Mouse (Mus musculus) retina, embryonic 14.5 days (tissue): ENCODE results near the gene Lgals2.

Experiments used
- DNase-seq: peaks from one replicate; pipeline ENCODE4 v3.0.0-alpha.2; 2015; ENCODE audit warnings: low spot score

Lgals2 gene

DNA sequence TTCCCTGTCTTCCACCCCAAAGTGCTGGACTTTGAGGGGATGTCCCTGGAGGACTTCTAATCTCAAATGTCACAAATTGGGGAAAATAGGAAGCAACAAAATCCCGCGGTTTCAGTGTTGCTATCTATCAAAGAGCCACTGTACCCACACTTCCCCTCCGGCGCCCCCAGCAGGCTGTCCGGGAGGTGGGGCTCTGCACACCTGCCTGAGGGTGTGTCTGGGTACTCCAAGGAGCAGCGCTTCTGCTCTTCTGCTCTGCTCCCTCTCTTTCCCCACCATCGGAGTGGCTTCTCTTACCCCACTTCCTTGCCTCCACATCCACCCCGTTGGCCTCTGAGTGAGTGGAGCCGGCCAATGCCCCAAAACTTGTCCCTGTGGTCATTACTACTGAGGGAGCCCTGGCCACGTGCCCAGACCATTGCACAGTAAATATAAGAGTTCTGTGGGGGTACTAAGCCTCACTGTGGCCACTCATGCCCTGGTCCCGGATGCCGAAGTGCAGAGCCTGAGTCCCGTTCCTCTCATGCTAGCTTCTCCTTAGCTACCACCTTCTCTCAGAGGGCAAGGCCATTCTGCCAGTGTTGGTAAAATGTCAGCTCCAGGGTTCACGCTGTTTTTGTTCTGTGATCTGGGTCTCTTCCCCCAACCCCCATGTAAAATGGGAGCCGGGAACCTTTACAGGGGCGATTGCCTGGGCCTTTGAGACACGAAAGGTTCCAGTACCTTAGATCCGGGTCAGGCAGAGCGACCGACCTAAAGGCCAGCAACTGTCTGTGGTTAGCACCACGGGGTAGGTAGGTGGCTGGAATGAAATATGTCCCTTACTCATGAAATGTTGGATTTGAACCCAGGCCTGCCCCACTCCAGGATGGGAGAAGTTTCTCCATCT lies 11.5 kb downstream of the Lgals2 start:
- no peak for DNase-seq

DNA sequence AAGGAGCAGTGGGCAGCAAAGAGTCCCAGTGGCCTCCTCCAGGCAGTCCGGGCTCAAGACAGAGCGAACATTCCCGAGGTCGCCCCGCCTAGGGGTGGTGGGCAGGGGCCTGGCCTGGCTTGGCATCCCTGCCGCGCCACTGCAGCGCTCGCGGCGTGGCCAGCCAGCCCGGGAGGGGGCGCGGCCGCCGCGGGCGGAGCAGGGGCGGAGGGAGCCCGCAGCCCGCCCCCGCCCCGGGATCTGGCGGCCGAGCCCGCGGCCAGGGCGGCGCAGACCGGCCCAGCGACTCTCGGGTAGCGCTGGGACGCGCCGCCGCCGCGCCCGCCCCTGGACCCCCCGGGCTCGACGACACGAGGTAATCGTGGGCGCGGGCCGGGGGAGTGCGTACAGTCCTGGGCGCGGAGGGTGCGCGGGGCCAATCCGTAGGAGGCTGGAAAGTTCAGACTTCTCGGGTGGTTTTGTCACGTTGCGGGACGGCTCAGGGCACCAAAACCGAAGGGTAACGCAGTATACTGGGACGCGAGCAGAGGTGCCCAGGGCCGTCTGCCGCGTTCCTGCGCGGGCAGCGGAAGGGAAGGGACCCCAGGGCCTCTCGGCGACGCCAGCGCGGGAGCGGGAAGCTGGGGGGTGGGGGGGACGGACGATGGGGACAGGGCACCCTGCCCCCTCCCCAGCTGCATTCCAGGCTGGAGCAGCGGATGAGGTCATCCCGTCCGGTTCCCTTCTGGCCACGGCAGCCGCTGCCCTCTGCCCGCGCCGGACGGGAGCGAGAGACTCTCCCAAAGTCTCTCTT lies 12.8 kb downstream of the Lgals2 start, which contains the start of gene Cdc42ep1:
Gene Cdc42ep1, plus strand, starts transcription at position 254 of the 793 bp plus-strand sequence.
- DNase-seq = peak; percentile 53

DNA sequence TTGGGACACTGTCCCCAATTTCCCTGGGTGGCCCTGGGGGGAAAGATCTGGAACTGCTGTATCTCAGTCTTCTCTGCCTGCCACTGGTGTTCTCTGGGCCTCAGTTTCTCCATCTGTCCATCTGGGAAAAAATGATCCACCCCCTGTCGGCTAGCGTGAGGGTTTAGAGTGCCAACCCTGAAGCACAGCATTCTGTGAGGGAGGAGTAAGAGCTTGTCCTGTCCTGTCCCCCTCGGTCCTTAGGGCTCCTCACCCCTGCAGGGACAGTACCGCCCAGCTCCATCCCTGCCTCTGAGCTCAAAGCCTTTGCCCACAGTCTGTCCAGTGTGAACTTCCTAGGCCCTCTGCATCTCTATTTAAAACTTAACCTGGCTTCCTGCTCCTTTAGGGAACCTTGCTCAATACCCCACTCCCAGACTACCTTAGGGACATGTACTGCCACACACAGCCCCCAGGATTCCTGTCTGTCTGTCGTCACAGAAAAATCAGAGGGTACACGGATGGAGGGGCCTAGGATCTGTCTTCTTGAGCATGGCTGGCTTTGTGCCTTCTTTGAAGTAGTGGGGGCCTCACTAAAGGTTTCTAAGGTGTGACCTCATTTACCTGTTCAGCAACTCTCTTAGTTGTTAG lies 14.1 kb downstream of the Lgals2 start:
- no peak for DNase-seq

DNA sequence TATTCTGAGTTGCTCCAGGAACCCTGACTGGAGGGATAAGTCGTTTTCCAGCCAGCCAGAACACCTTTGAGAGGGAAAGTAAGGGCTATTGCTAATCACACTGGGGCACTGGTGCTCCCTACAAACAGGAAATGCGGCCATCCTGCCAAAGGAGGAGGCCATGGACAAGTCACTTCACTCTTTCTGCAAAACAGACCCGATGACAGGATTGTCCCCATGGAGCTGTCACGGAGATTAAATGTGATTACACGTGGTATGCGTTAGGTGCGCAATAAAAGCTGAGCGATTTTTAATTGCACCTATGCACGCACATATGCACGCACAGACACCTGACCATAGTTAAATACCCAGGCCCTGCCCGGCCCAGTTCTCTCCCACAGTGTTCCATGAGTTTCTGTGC lies 14.6 kb downstream of the Lgals2 start:
- DNase-seq = no peak

DNA sequence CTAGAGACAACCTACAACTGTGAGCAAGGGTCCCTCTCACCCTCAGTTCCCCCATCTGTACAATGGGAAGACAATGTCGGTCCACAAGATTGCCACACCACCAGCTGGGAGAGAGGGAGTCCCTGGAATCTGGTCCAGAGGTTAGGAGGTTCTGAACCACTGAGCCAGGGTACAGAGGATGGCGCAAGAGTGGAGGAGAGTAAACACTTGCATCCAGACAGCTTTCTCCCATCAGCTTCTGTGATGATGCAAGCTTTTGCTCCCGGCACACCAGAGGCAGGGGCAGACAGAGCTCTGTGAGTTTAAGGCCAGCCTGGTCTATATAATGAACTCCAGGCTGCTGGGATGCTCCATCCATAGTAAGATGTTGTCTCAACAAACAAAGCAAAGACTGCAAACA lies 15.1 kb downstream of the Lgals2 start:
- no peak for DNase-seq

DNA sequence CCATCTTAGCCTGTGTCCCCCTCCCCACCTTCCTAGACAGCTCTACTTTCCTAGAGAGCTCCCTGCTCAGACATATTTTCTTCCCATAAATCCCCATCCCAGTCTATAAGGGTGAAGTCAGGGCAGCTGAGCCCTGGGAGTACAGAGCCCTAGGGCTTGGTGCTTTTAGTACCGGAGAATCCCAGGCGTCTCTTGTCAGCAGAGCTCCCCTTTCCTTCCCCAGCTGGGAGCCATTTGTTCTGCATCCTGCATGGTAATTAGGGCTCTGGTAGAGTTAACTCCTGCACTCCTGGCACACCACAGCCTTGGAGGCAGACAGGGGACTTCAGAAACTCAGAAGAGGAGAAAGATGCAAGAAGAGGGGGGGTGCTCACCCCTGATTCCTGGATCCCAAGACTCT lies 15.6 kb downstream of the Lgals2 start:
- no peak for DNase-seq

DNA sequence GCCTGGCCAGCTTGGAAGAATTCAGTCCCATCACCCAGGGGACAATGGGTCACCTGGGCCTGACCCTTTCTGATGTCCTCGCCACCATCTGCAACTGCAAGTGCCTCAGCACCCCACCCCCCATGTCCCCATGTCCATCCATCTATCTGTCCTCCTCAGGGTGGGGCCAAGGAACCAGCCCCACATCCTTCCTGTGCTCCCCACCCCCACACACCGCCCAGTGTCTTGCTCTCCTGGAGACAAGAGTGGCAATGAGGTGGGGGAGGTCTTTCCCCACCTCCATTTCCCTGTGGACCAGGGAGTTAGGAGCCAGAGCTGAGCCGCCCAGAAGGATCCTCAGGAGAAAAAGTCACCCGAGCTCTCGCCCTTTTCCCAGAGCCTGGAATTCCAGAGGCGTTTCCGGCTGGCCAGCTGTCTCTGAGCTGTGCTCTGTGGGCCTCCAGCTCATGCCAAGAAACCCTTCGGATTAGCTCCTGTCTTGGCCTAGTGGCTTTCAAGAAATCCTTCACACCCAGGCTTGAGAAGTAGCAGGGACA lies 19.2 kb downstream of the Lgals2 start:
- DNase-seq = no peak

DNA sequence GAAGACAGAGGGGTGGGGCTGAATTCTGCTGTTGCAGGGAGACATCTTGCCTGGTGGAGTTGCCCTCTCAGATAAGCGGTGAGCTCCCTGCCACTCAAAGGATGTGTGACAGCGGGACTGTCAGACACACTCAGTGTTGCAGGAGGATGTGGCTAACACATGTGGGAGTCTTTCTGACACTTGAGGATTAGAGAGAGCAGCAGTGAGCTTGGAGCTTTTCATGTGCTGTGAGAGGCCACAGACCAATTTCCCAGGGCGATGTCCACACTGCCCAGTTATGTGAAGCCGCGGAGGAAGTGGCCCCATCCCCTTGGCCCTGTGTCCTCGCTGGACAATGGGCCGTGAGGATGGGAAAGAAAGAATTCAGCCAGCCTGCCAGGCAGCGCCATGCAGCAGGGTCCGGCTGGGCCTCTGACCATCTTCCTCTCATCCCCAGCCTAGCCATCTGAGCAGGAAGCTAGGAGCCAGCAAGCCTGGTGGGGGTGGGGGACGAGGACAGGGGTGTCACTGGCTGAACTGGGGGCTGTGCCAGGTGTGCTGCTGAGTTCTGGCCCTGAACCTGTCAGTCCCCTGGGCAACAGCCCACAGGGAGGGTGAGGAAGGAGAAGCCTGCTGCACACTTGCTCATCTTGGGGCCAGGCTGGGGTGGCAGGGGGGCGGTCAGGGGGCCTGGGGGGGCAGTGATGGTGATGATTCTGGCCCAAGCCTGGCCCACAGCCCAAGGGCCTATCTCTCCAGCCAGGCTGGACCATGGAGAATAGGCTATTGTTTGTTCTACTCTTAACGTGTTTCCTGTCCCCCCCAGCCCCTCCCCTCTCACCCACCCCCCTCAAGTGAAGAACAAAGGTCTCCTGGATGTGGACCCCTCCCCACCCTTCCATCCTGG lies 19.9 kb downstream of the Lgals2 start:
- no peak for DNase-seq

DNA sequence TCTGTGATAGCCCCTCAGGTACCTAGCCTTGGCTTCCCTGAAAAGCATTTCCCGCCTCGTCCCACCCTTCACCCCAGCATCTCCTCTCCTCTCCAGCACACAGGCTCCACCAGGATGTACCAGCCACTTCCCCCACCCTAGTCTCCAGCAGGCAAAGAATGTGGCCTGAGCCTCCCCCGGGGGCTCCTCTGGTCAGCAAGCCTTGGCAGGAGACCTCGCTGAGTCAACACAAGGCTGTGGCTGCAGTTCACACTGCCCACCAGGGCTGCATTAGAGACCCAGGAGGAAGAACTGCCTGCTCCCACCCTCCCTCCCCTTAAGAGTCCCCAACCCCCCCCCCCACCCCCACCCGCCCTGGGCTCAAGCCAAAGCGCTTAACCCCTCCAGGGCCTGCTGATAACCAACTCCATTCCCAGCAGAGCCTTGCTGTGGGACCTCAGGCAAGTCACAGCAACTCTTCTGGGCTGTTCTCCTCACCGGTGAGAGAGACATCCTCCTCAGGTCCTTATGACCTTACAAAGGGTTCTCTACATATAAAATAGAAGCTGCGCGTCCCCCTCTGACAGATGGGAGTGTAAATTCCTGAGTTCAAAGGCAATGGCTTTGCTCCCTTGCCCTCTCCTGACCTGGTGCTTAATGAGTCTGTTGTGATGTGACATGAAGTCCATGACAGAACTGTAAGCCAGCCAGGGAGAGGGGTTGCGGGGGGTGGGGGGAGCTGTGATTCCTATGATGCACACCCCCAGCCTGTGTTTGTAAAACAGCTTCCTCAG lies 20.9 kb downstream of the Lgals2 start:
- no peak for DNase-seq

DNA sequence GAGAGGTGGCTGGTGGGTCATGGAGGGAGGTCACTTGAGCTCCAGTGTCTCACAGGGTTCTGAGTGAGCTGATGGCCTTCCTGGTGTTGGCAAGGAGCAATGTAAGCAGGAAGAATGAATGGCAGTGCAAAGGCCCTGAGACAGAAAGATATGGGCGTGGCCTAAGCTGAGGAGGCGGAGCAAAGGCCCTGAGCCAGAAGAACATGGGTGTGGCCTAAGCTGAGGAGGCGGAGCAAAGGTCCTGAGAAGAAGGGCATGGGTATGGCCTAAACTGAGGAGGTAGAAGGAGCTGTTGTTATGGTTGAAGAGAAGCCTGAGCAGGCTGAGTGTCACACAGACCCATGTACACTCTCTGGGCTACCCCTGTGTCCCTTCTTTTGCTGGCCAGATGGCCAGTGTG lies 21.7 kb downstream of the Lgals2 start:
- DNase-seq = no peak

DNA sequence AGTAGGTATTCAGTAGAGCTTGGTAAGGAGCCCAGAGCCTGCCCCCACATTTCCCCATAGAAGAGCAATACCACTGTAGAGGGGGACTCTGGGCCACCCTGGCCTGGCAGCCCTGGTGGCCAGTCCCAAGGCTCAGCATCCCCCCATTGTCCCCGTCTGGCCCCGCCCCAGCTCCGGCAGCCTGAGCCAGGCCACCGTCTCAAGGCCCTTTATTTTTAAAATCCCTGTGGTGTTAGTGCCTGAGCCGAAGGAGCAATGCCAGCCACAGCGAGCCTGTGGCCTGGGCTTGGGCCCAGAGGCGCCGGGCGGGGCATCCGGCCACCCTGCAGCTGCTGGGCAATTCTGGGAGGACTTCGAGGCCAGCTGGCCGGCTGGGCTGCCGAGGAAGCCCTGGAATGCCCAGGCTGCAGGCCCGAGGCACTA lies 22.6 kb downstream of the Lgals2 start:
- DNase-seq = peak; percentile 55

DNA sequence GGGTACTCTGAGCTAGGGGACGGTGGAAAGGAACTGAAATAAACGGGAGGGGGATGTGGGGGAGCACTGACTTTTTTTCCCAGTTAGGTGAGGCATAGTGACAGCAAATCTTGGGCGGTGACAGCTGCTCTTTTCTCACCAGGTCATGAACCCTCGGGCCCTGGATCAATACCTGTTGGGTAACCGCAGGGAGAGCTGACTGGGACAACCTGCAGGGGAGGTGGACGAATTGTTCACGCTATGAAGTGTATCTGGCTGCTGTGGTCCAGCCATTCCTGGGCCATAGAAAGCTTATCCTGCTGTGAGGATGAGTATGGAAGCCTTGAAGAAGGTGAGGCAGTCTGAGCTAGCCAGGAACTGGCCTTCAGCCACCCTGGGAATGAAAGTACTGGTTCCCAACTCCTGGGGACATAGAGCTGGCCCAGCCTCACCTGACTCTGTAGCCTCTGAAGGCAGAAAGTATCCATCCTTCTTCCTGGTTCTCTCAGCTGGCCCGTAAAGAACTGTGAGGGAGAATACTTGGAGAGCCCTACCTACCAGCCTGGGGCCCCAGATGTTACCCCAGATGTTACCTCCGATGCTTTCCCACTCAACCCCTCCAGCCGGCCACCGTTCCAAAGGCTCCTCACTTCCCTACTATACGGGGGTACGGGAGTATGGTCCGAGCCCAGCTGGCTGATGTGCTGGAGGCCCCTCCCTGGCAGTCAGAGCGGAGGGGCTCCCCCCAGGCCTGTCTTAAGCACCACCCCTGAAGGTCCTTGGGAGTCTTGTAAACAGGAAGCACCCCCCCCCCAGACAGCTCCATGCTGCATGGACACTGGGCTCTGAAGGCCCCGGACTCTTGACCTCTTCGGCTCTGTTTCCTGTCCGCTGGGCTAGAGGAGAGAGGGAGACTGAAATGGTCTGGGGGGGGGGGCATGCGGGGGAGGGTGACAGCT lies 23.3 kb downstream of the Lgals2 start:
- no peak for DNase-seq

DNA sequence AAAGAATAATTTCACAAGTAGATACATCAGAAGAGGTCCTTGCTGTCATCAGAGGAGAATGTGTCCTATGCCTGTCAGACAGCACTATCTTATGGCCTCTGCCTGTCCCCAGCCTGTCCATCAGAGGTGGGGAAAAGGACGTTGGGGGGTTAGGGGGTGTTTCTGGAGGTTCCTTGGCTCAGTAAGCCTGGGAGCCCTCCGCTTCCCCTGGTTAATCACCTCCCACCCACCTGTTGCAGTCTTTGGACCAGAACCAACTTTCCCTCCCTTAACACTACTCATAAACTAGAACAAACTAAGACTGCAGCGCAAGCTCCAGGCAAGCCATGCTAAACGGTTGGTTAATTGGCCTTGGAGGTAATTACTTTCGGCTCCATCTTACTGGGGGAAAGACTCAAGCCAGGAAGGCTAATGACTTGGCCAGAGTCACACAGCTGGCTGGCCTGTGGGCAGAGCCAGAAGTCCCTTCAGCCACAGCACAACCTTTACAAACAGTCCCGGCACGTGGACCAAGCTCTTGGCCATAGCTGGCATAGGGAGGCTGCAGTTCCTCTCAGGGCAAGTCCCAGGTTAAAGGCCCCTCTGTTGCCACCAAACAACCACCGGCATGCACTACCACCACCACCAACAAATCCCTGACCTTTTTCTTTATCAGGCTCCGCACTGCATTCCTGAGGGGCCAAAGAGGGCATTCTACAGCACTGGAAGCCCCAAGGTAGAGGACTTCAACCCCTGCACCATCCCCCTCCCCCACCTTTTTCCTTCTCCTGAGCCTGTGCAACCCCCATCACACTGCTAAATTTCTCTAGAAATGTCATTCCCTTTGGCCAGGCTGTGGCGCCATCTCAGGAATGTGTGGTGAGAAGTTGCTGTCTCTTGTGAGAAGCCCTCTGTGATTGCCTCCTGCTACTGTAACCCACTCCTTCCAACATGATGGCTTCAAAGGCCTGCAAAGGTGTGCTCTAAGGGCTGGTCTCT lies 24.3 kb downstream of the Lgals2 start:
- DNase-seq = no peak

DNA sequence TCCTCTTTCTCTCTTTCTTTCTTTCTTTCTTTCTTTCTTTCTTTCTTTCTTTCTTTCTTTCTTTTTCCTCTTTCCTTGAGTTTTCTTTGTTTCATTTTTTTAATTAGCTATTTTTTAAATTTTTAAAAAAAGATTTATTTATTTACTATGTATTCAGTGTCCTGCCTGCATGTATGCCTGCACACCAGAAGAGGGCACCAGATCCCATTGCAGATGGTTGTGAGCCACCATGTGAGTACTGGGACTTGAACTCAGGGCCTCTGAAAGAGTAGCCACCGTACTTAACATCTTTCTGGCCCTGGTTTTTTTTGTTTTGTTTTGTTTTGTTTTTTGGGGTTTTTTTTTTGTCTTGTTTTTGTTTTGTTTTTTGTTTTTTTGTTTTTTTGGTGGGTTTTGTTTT lies 25.7 kb downstream of the Lgals2 start:
- no peak for DNase-seq

DNA sequence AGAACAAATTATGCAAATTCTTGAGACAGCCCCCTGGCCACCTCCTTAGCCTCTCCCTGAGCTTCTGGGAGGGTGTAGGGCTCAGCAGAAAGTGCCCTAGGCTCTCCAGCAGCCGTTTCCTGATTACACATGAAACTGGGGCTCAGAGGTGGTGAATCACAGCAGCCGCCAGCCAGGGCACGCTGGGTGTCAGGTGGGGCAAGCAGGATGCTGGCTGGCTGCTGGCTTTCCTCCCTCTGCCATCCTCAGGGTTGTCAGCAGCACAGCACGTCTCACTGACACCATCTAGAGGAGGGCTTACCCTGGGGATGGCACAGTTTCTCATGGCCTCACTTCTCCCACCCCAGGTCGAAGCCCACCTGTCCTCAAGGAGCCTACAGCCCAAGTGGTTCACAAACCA lies 27.0 kb downstream of the Lgals2 start:
- DNase-seq = no peak

DNA sequence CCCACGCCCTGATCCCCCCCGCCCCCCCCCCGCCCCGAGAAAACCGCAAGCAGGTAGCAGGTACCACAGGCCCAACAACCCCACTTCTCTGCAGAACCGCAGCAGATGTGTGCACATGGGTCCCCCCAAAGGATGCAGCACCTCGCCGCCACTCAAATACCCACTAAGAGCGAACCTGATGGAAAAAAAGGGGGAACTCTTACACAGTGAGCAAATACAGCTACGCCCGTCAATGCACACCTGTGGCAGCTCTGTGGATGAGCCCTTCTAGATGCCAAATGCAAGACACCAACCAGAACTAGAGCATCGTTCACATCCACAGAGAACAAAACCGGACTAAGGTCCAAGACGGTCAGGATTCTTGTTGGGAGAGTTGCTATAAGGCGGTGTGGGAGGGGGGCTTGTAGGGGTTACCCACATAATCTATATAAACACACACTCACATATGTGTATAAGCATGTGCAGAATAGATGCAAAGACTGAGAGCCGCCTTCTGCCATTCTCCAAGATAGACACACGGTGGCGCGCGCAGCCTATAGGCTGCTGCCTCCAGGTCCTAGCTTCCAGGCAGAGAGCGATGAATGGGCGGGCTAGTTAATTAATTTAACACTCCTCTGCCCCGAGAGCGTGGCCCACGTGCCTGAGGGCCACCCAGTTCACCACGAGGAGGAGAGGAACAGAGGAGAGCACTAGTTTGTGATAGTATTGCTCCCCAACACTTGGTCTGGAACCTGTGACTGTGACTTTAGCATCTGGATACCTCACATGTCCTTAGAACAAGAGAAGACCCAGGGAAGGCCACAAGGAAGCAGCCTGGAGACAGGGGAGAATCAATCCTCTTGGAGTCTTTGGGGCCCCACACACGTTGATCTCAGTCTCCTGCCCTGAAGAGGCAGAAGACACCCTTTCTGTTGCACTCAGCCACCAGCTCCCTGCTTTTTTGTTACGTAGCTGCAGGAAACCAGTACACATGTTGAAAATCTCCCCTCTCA lies 28.8 kb downstream of the Lgals2 start:
- DNase-seq = peak; percentile 93

DNA sequence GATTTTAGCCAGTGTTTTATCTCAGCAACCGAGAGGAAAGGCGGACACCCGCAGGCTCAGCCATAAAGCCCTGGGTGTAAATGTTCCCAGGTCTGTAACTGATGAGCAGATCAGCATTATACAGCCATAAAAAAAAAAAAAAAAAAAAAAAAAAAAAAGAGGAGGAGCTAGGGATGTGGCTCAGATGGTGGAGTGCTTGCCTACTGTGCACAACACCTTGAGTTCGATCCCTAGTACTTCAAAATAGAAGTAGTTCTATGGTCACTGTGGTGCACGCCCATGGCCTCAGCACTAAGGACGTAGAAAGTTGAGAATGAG lies 39.3 kb downstream of the Lgals2 start:
- no peak for DNase-seq
